Mouse (Mus musculus) spleen, adult 2 months (tissue): Measurements from ENCODE around the gene Gpalpp1. TPM values are rescaled to one million over a fixed set of nuclear protein-coding genes. Genes with fewer than 3 reads are reported as not detected.

ENCODE experiments used
- DNase-seq, 2 experiments: peaks; one replicate each; pipeline versions ENCODE4 v3.0.0 to v3.0.0-alpha.2; 2012 to 2021; ENCODE audit warnings: low spot score in 2 of 2, low read depth in 1 of 2
- H3K27ac ChIP-seq: fragments of 200-500 bp; 2 replicates; pipeline ENCODE4 v1.5.1; 2012; ENCODE audit warnings: low read length, inconsistent platforms; ENCODE audit not compliant: insufficient read depth
- H3K27me3 ChIP-seq: fragments of 200-500 bp; 2 replicates; pipeline ENCODE4 v1.6.1; 2012; ENCODE audit warnings: mild to moderate bottlenecking, moderate library complexity, low read length, inconsistent platforms; ENCODE audit not compliant: control insufficient read depth, insufficient read depth
- H3K36me3 ChIP-seq: fragments of 200-500 bp; 2 replicates; pipeline ENCODE4 v1.6.1; 2012; ENCODE audit warnings: mild to moderate bottlenecking, low read length, inconsistent platforms; ENCODE audit not compliant: control insufficient read depth, insufficient read depth
- H3K4me1 ChIP-seq: fragments of 200-500 bp; 2 replicates; pipeline ENCODE4 v1.6.1; 2011; ENCODE audit warnings: inconsistent platforms; ENCODE audit not compliant: control insufficient read depth, insufficient read depth, insufficient read length
- H3K4me3 ChIP-seq: fragments of 200-500 bp; 2 replicates; pipeline ENCODE4 v1.5.1; 2011; ENCODE audit warnings: mild to moderate bottlenecking, inconsistent platforms; ENCODE audit not compliant: insufficient read depth, insufficient read length; ENCODE audit errors: extremely low read depth
- CTCF ChIP-seq: fragments of 200-500 bp; IDR thresholded peaks from 2 replicates; pipeline ENCODE4 v1.5.1; 2011; ENCODE audit warnings: mild to moderate bottlenecking, inconsistent platforms; ENCODE audit not compliant: insufficient read depth, insufficient read length, insufficient replicate concordance; ENCODE audit errors: extremely low read depth
- POLR2A ChIP-seq: fragments of 200-500 bp; IDR thresholded peaks from 2 replicates; pipeline ENCODE4 v1.6.1; 2011; ENCODE audit warnings: low read depth, low read length, inconsistent platforms
- WGBS: fragments of 180-500 bp; shearing (Covaris S2); methylation state at CpG from one replicate; pipeline ENCODE4 v1.1.7; 2018; 5-methylcytosine and 5-hydroxymethylcytosine counted together
- polyA plus RNA-seq: library from polyadenylated mRNA; depleted of rRNA; stranded (reverse); fragments of >200 nt; gene quantifications from 2 replicates; pipeline ENCODE4 v1.2.3, GENCODE M21; 2012

Gpalpp1 gene
- polyA plus RNA-seq, 1 experiment: 2.7 TPM

GRCm38 (mm10) chr14:76115744-76116143 is 5.2 kb upstream of the Gpalpp1 start:
- TF ChIP-seq POLR2A (no peak), CTCF (no peak)
- Histone ChIP-seq H3K27ac (no peak overlapping the region), H3K4me1 (no peaks in the 10 kb centered on the region), H3K36me3 (peaks cover 25% of the 10 kb centered on the region), H3K27me3 (no peaks in the 10 kb centered on the region), H3K4me3 (no peak overlapping the region)
- no peak for DNase-seq
- 88% methylated on average over 5 of the region's 5 CpGs for WGBS

GRCm38 (mm10) chr14:76099543-76099942 is 11.0 kb downstream of the Gpalpp1 start:
- no peak for DNase-seq
- Histone ChIP-seq H3K36me3 (peaks cover 38% of the 10 kb centered on the region), H3K27ac (no peak overlapping the region), H3K4me3 (no peak overlapping the region), H3K4me1 (no peaks in the 10 kb centered on the region), H3K27me3 (no peaks in the 10 kb centered on the region)
- WGBS: 94% methylated on average over 9 of the region's 9 CpGs
- TF ChIP-seq CTCF (no peak), POLR2A (no peak)

GRCm38 (mm10) chr14:76097815-76098214 is 12.7 kb downstream of the Gpalpp1 start:
- DNase-seq: no peak

GRCm38 (mm10) chr14:76097244-76097643 is 13.3 kb downstream of the Gpalpp1 start:
- H3K4me3 ChIP-seq: no peak overlapping the region
- no peak overlapping the region for H3K27ac ChIP-seq
- no peak for TF ChIP-seq POLR2A
- TF ChIP-seq CTCF: no peak
- DNase-seq: no peak
- peaks cover 39% of the 10 kb centered on the region for H3K36me3 ChIP-seq
- H3K4me1 ChIP-seq: no peaks in the 10 kb centered on the region
- no peaks in the 10 kb centered on the region for H3K27me3 ChIP-seq
- 69% methylated on average over 7 of the region's 7 CpGs for WGBS

More at GRCm38 (mm10) chr14:76097815-76098214, 12.7 kb downstream of the Gpalpp1 start:
- H3K4me3 ChIP-seq: no peak overlapping the region
- H3K4me1 ChIP-seq: no peaks in the 10 kb centered on the region
- H3K27me3 ChIP-seq: no peaks in the 10 kb centered on the region
- TF ChIP-seq POLR2A (no peak), CTCF (no peak)
- no peak overlapping the region for H3K27ac ChIP-seq
- 96% methylated on average over 5 of the region's 5 CpGs for WGBS
- peaks cover 37% of the 10 kb centered on the region for H3K36me3 ChIP-seq

GRCm38 (mm10) chr14:76084188-76084587 is 26.4 kb downstream of the Gpalpp1 start:
- Histone ChIP-seq H3K27me3 (no peaks in the 10 kb centered on the region), H3K27ac (no peak overlapping the region), H3K36me3 (peaks cover 4% of the 10 kb centered on the region; the same call in 1 of the 2 replicates), H3K4me3 (no peak overlapping the region), H3K4me1 (no peaks in the 10 kb centered on the region)
- TF ChIP-seq CTCF: no peak
- no peak for TF ChIP-seq POLR2A
- 76% methylated on average over 3 of the region's 3 CpGs for WGBS
- no peak for DNase-seq

- Histone ChIP-seq H3K4me1 (no peaks in the 10 kb centered on the region), H3K27me3 (no peaks in the 10 kb centered on the region), H3K27ac (no peak overlapping the region), H3K4me3 (no peak overlapping the region), H3K36me3 (peaks cover 4% of the 10 kb centered on the region; the same call in 1 of the 2 replicates)
- no peak for DNase-seq
- TF ChIP-seq CTCF (no peak), POLR2A (no peak)
- WGBS: 79% methylated on average over 13 of the region's 13 CpGs
These were observed 28.4 kb downstream of the Gpalpp1 start for GRCm38 (mm10) chr14:76082086-76082636.

- DNase-seq: no peak
- no peak for TF ChIP-seq POLR2A
- TF ChIP-seq CTCF: no peak
- Histone ChIP-seq H3K4me3 (no peak overlapping the region), H3K27me3 (no peaks in the 10 kb centered on the region), H3K27ac (no peak overlapping the region), H3K36me3 (no peaks in the 10 kb centered on the region), H3K4me1 (no peaks in the 10 kb centered on the region)
- WGBS: 86% methylated on average over 11 of the region's 11 CpGs
These were observed 29.1 kb downstream of the Gpalpp1 start for GRCm38 (mm10) chr14:76081451-76081850.
